Mouse (Mus musculus) CH12.LX (cell line): ENCODE measurements around the gene Zc3hav1. TPM values are rescaled to one million over a fixed set of nuclear protein-coding genes. Genes with fewer than 3 reads are reported as not detected.

Experiments used
- DNase-seq: peaks from one replicate; pipeline ENCODE4 v3.0.0-alpha.2; 2013; ENCODE audit errors: extremely low read depth
- H3K27ac ChIP-seq: 2 replicates; pipeline ENCODE4 v1.5.1; 2012; ENCODE audit warnings: low read depth, mild to moderate bottlenecking, control low read depth, moderate library complexity; ENCODE audit not compliant: insufficient read depth
- H3K27me3 ChIP-seq: replicated peaks from 2 replicates; pipeline ENCODE3; 2012; ENCODE audit warnings: inconsistent platforms
- H3K36me3 ChIP-seq, 2 experiments: replicated peaks in 1 of 2; 2 replicates each; pipeline versions ENCODE3 to v1.6.1; 2012; ENCODE audit warnings: inconsistent platforms in 1 of 2, low read length in 1 of 2, mild to moderate bottlenecking in 1 of 2, mixed read lengths in 1 of 2, moderate library complexity in 1 of 2; ENCODE audit not compliant: control insufficient read depth in 1 of 2, insufficient read depth in 1 of 2
- H3K4me1 ChIP-seq, 2 experiments: 2 replicates each; pipeline ENCODE4 v1.6.1; 2012; ENCODE audit warnings: inconsistent platforms in 1 of 2, moderate library complexity in 1 of 2; ENCODE audit not compliant: insufficient read depth in 2 of 2, control insufficient read depth in 1 of 2
- H3K4me2 ChIP-seq: 2 replicates; pipeline ENCODE4 v1.6.1; 2012; ENCODE audit warnings: low read depth, mild to moderate bottlenecking, control low read depth; ENCODE audit not compliant: poor library complexity, insufficient read depth, severe bottlenecking
- H3K4me3 ChIP-seq, 3 experiments: fragments of 150-350 bp in 1 of 3; sonication (generic) in 1 of 3; replicated peaks in 1 of 3; 2 replicates each; pipeline versions ENCODE3 to v1.5.1; 2011 to 2012; ENCODE audit warnings: low read depth in 2 of 3, low read length in 2 of 3, mild to moderate bottlenecking in 2 of 3, moderate library complexity in 2 of 3, control low read depth in 1 of 3, improper control_type of control experiment in 1 of 3, inconsistent platforms in 1 of 3, mixed read lengths in 1 of 3; ENCODE audit not compliant: poor library complexity in 1 of 3
- H3K79me2 ChIP-seq: replicated peaks from 2 replicates; pipeline ENCODE4 v1.6.1; 2012; ENCODE audit warnings: mild to moderate bottlenecking, moderate library complexity; ENCODE audit not compliant: control insufficient read depth, poor library complexity, insufficient read depth, severe bottlenecking; ENCODE audit errors: extremely low read depth
- H3K9ac ChIP-seq: 2 replicates; pipeline ENCODE4 v1.6.1; 2012; ENCODE audit warnings: low read depth, mild to moderate bottlenecking, control low read depth, moderate library complexity; ENCODE audit not compliant: insufficient read depth
- H3K9me3 ChIP-seq: replicated peaks from 2 replicates; pipeline ENCODE3; 2012; ENCODE audit warnings: low read length, inconsistent platforms, mixed read lengths
- CHD2 ChIP-seq: IDR thresholded peaks from 2 replicates; pipeline ENCODE4 v1.6.1; 2011; ENCODE audit warnings: low read length, improper control_type of control experiment
- CTCF ChIP-seq, 2 experiments: IDR thresholded peaks in 1 of 2; conservative IDR thresholded peaks in 1 of 2; 2 replicates each; pipeline ENCODE4 v1.5.1; 2011 to 2012; ENCODE audit warnings: low read depth in 2 of 2, low read length in 2 of 2, improper control_type of control experiment in 1 of 2, inconsistent platforms in 1 of 2, mild to moderate bottlenecking in 1 of 2, moderate library complexity in 1 of 2
- E2F4 ChIP-seq: IDR thresholded peaks from 2 replicates; pipeline ENCODE4 v1.6.1; 2011; ENCODE audit warnings: low read depth, low read length, improper control_type of control experiment; ENCODE audit not compliant: insufficient replicate concordance
- EP300 ChIP-seq: IDR thresholded peaks from 2 replicates; pipeline ENCODE4 v1.6.1; 2011; ENCODE audit warnings: low read length, improper control_type of control experiment
- ETS1 ChIP-seq: conservative IDR thresholded peaks from 2 replicates; pipeline ENCODE4 v1.6.1; 2012; ENCODE audit warnings: low read depth, mild to moderate bottlenecking, inconsistent platforms, low read length, improper control_type of control experiment, moderate library complexity
- JUN ChIP-seq: IDR thresholded peaks from 2 replicates; pipeline ENCODE4 v1.6.1; 2011; ENCODE audit warnings: low read depth, mild to moderate bottlenecking, low read length, improper control_type of control experiment, moderate library complexity; ENCODE audit not compliant: insufficient read depth
- JUND ChIP-seq: conservative IDR thresholded peaks from 2 replicates; pipeline ENCODE4 v1.6.1; 2011; ENCODE audit warnings: low read depth, low read length, improper control_type of control experiment
- KAT2A ChIP-seq: IDR thresholded peaks from 2 replicates; pipeline ENCODE4 v1.6.1; 2012; ENCODE audit warnings: low read length, improper control_type of control experiment, inconsistent platforms; ENCODE audit not compliant: insufficient replicate concordance
- MAFK ChIP-seq: IDR thresholded peaks from 2 replicates; pipeline ENCODE4 v1.6.1; 2011; ENCODE audit warnings: low read length, improper control_type of control experiment; ENCODE audit not compliant: insufficient replicate concordance
- MAX ChIP-seq: IDR thresholded peaks from 2 replicates; pipeline ENCODE4 v1.6.1; 2011; ENCODE audit warnings: low read length, improper control_type of control experiment
- MAZ ChIP-seq: IDR thresholded peaks from 2 replicates; pipeline ENCODE4 v1.6.1; 2012; ENCODE audit warnings: low read depth, mild to moderate bottlenecking, inconsistent platforms, low read length, improper control_type of control experiment, moderate library complexity
- MXI1 ChIP-seq: IDR thresholded peaks from 2 replicates; pipeline ENCODE4 v1.6.1; 2011; ENCODE audit warnings: mild to moderate bottlenecking, low read depth, low read length, improper control_type of control experiment
- MYC ChIP-seq: IDR thresholded peaks from 2 replicates; pipeline ENCODE4 v1.6.1; 2011; ENCODE audit warnings: low read depth, mild to moderate bottlenecking, improper control_type of control experiment, low read length
- PAX5 ChIP-seq: IDR thresholded peaks from 2 replicates; pipeline ENCODE4 v1.6.1; 2012; ENCODE audit warnings: low read length, inconsistent platforms, mixed read lengths
- POLR2A ChIP-seq: IDR thresholded peaks from 2 replicates; pipeline ENCODE4 v1.6.1; 2011; ENCODE audit warnings: low read depth, mild to moderate bottlenecking, improper control_type of control experiment, low read length
- POLR2AphosphoS2 ChIP-seq: IDR thresholded peaks from 2 replicates; pipeline ENCODE4 v1.6.1; 2011; ENCODE audit warnings: low read depth, low read length, improper control_type of control experiment
- RCOR1 ChIP-seq: conservative IDR thresholded peaks from 2 replicates; pipeline ENCODE4 v1.6.1; 2012; ENCODE audit warnings: low read depth, mild to moderate bottlenecking, inconsistent platforms, low read length, improper control_type of control experiment
- SMC3 ChIP-seq: IDR thresholded peaks from 2 replicates; pipeline ENCODE4 v1.6.1; 2011; ENCODE audit warnings: low read depth, low read length, improper control_type of control experiment
- TBP ChIP-seq: conservative IDR thresholded peaks from 2 replicates; pipeline ENCODE4 v1.6.1; 2011; ENCODE audit warnings: low read depth, low read length, improper control_type of control experiment
- USF2 ChIP-seq: conservative IDR thresholded peaks from 2 replicates; pipeline ENCODE4 v1.6.1; 2011; ENCODE audit warnings: low read depth, low read length, improper control_type of control experiment
- ZC3H11A ChIP-seq: IDR thresholded peaks from 2 replicates; pipeline ENCODE4 v1.6.1; 2012; ENCODE audit warnings: low read depth, mild to moderate bottlenecking, inconsistent platforms, low read length, improper control_type of control experiment
- ZKSCAN1 ChIP-seq: IDR thresholded peaks from 2 replicates; pipeline ENCODE4 v1.6.1; 2012; ENCODE audit warnings: low read depth, inconsistent platforms, low read length, improper control_type of control experiment, borderline replicate concordance
- ZNF384 ChIP-seq: IDR thresholded peaks from 2 replicates; pipeline ENCODE4 v1.6.1; 2012; ENCODE audit warnings: low read depth, low read length, improper control_type of control experiment, inconsistent platforms
- dilution Hi-C: fragments of 300-500 bp; cut with MboI; formaldehyde crosslinking; loops from 2 replicates; pipeline ENCODE4 v1.14.3; 2020; ENCODE audit warnings: low sequenced_read_pairs; ENCODE audit not compliant: extremely low pct_unique_long_range_greater_than_20kb, extremely low pct_ligation_motif_present
- in situ Hi-C: fragments of 300-500 bp; cut with MboI; formaldehyde crosslinking; loops from 3 replicates; pipeline ENCODE4 v1.14.3; 2019; ENCODE audit warnings: low sequenced_read_pairs, low pct_ligation_motif_present, low pct_unique_long_range_greater_than_20kb, mixed read lengths
- polyA plus RNA-seq: library from polyadenylated mRNA; unstranded; fragments of >175 nt; gene quantifications from 2 replicates; pipeline ENCODE4 v1.2.1, GENCODE M21; 2012; ENCODE audit warnings: low read depth; ENCODE audit not compliant: insufficient read length
- total RNA-seq, 2 experiments: library from RNA; depleted of rRNA; stranded (reverse); fragments of 300-350 nt in 1 of 2; fragments of >200 nt in 1 of 2; gene quantifications; 2 replicates each; pipeline ENCODE4 v1.2.3; 2012 to 2014

Gene Zc3hav1
- total and polyA plus RNA-seq, 3 experiments = 49.8 to 68.7 (median 58.1) TPM

GRCm38 (mm10) chr6:38284422-38284821 is 70.0 kb downstream of the Zc3hav1 start:
- H3K4me1 ChIP-seq = no peaks in the 10 kb centered on the region
- H3K79me2 ChIP-seq = no peaks in the 10 kb centered on the region
- no peak overlapping the region for H3K27ac ChIP-seq
- dilution Hi-C loops (no loop called here), in situ Hi-C loops (no loop called here)
- no peak overlapping the region for H3K9ac ChIP-seq
- H3K4me2 ChIP-seq = no peak overlapping the region
- TF ChIP-seq E2F4 = no peak
- TF ChIP-seq TBP = no peak
- no peak for TF ChIP-seq POLR2A
- no peak for TF ChIP-seq MXI1
- no peak for TF ChIP-seq MYC
- no peak for TF ChIP-seq KAT2A
- no peak for TF ChIP-seq EP300
- no peak for TF ChIP-seq POLR2AphosphoS2
- TF ChIP-seq JUN = no peak
- no peak for TF ChIP-seq RCOR1
- TF ChIP-seq ZC3H11A = no peak
- TF ChIP-seq CHD2 = no peak
- no peak for TF ChIP-seq MAX
- no peak for TF ChIP-seq MAZ
- no peak for TF ChIP-seq PAX5
- no peak for TF ChIP-seq CTCF (conservative IDR thresholded peaks at IDR 0.05 in 1 of 2, IDR thresholded peaks at IDR 0.05 in 1 of 2; ENCODE audit: low read depth in 2 of 2, low read length in 2 of 2)
- no peak for TF ChIP-seq SMC3
- TF ChIP-seq ZNF384 = no peak
- no peak for TF ChIP-seq USF2
- H3K9me3 ChIP-seq = no peaks in the 10 kb centered on the region
- peaks cover under 1 to 31% of the 10 kb centered on the region in 2 experiments for H3K36me3 ChIP-seq
- no peaks in the 10 kb centered on the region for H3K27me3 ChIP-seq
- H3K4me3 ChIP-seq = no peak overlapping the region
- DNase-seq = no peak

GRCm38 (mm10) chr6:38264466-38264865 is 89.9 kb downstream of the Zc3hav1 start:
- no peaks in the 10 kb centered on the region for H3K79me2 ChIP-seq
- no peak for DNase-seq
- peaks cover 0 to 4% of the 10 kb centered on the region in 2 experiments; a peak in 1 of 4 replicates for H3K4me1 ChIP-seq
- TF ChIP-seq PAX5 (no peak), ZNF384 (no peak), MAFK (no peak), CTCF (conservative IDR thresholded peaks at IDR 0.05 in 1 of 2, IDR thresholded peaks at IDR 0.05 in 1 of 2; ENCODE audit: low read depth in 2 of 2, low read length in 2 of 2) (no peak), KAT2A (no peak), E2F4 (no peak), ETS1 (no peak), MAZ (no peak), CHD2 (no peak), ZKSCAN1 (no peak), JUND (no peak)
- dilution Hi-C loops (no loop called here), in situ Hi-C loops (no loop called here)
- no peak overlapping the region for H3K4me2 ChIP-seq
- no peaks in the 10 kb centered on the region for H3K9me3 ChIP-seq
- no peak overlapping the region for H3K9ac ChIP-seq
- no peak overlapping the region for H3K4me3 ChIP-seq
- H3K27ac ChIP-seq = no peak overlapping the region
- no peaks in the 10 kb centered on the region for H3K36me3 ChIP-seq
- H3K27me3 ChIP-seq = no peaks in the 10 kb centered on the region
